Mouse (Mus musculus) thymus, adult 2 months (tissue): ENCODE measurements around the gene Hk1.

Source experiments
- CTCF ChIP-seq: fragments of 200-500 bp; IDR thresholded peaks from 2 replicates; pipeline ENCODE4 v1.5.1; 2012; ENCODE audit warnings: mild to moderate bottlenecking, control low read depth, low read length, moderate library complexity, borderline replicate concordance; ENCODE audit not compliant: control insufficient read depth, poor library complexity, insufficient read depth; ENCODE audit errors: extremely low read depth
- POLR2A ChIP-seq: fragments of 200-500 bp; IDR thresholded peaks from 2 replicates; pipeline ENCODE4 v1.6.1; 2012; ENCODE audit warnings: mild to moderate bottlenecking, low read length, control low read depth, moderate library complexity; ENCODE audit not compliant: control insufficient read depth, poor library complexity, insufficient read depth; ENCODE audit errors: extremely low read depth

DNA sequence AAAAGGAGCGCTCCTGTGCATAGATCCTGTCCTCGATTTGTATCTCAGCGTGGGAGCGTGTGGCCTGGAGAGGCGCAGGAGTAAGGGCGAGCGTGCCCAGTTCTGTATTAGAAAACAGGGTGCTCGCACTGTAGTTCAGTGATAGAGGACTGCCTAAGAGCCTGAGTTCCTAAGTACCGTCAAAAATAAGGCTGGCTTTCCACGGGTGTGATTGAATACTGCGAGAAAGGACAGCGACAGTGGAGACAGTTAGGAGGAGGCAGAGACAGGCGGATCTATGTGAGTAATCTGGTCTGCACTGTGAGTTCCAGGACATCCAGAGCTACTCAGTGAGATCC lies 148.3 kb downstream of the Hk1 start:
- TF ChIP-seq POLR2A (no peak), CTCF (no peak)
